Mouse (Mus musculus) mouse trophoblast stem cell (cell line): ENCODE results near the gene Phyh.

Experiments
- in situ Hi-C, 2 experiments: fragments of 300-500 bp; cut with MseI, MboI; formaldehyde crosslinking; loops; 2 replicates in 1 of 2; 3 replicates in 1 of 2; pipeline ENCODE4 v1.15.1; 2025

The Phyh gene

GRCm38 (mm10) chr2:4918860-4919739 is at the start of gene Phyh:
Gene Phyh (plus strand): TSS chr2:4919019.
- in situ Hi-C loops = loop anchor here (5.0 kb wide), 1 partner anchor 68 kb away; no protein-coding TSS in a partner anchor

- in situ Hi-C loops = loop anchor here (25.0 kb wide), 2 partner anchors 160 to 360 kb away; partner anchors contain the start of gene Bend7 (in 1 of the 2)
Measured at GRCm38 (mm10) chr2:4872740-4873139, 46.1 kb upstream of the Phyh start.

- in situ Hi-C loops = loop anchor here (25.0 kb wide), 2 partner anchors 161 to 361 kb away; partner anchors contain the start of gene Bend7 (in 1 of the 2)
Measured at GRCm38 (mm10) chr2:4873331-4873730, 45.5 kb upstream of the Phyh start.

- in situ Hi-C loops = no loop called here
Measured at GRCm38 (mm10) chr2:4875090-4875489, 43.7 kb upstream of the Phyh start.

GRCm38 (mm10) chr2:4876131-4876530 is 42.7 kb upstream of the Phyh start:
- in situ Hi-C loops = no loop called here

GRCm38 (mm10) chr2:4880737-4881349 is 38.0 kb upstream of the Phyh start:
- in situ Hi-C loops = no loop called here

GRCm38 (mm10) chr2:4881350-4882248 is 37.2 kb upstream of the Phyh start, which contains the start of gene Sephs1:
Gene Sephs1 (plus strand): TSS chr2:4881564.
- in situ Hi-C loops = no loop called here

- in situ Hi-C loops = no loop called here
Measured at GRCm38 (mm10) chr2:4882249-4882791, 36.5 kb upstream of the Phyh start.

GRCm38 (mm10) chr2:4883009-4883704 is 35.7 kb upstream of the Phyh start:
- in situ Hi-C loops = no loop called here

GRCm38 (mm10) chr2:4886896-4887295 is 31.9 kb upstream of the Phyh start:
- in situ Hi-C loops = no loop called here

GRCm38 (mm10) chr2:4895598-4895997 is 23.2 kb upstream of the Phyh start:
- in situ Hi-C loops = no loop called here

GRCm38 (mm10) chr2:4896970-4897369 is 21.8 kb upstream of the Phyh start:
- in situ Hi-C loops = no loop called here

- in situ Hi-C loops = no loop called here
Measured at GRCm38 (mm10) chr2:4900624-4901023, 18.2 kb upstream of the Phyh start.

- in situ Hi-C loops = no loop called here
Measured at GRCm38 (mm10) chr2:4902346-4902745, 16.5 kb upstream of the Phyh start.

- in situ Hi-C loops = no loop called here
Measured at GRCm38 (mm10) chr2:4907120-4907519, 11.7 kb upstream of the Phyh start.

GRCm38 (mm10) chr2:4907916-4908315 is 10.9 kb upstream of the Phyh start:
- in situ Hi-C loops = no loop called here

- in situ Hi-C loops = no loop called here
Measured at GRCm38 (mm10) chr2:4908771-4909315, 10.0 kb upstream of the Phyh start.

- in situ Hi-C loops = no loop called here
Measured at GRCm38 (mm10) chr2:4909909-4910308, 8.9 kb upstream of the Phyh start.

- in situ Hi-C loops = no loop called here
Measured at GRCm38 (mm10) chr2:4910521-4910920, 8.3 kb upstream of the Phyh start.

GRCm38 (mm10) chr2:4913949-4914348 is 4.9 kb upstream of the Phyh start:
- in situ Hi-C loops = no loop called here
